In the genomic region with DNA sequence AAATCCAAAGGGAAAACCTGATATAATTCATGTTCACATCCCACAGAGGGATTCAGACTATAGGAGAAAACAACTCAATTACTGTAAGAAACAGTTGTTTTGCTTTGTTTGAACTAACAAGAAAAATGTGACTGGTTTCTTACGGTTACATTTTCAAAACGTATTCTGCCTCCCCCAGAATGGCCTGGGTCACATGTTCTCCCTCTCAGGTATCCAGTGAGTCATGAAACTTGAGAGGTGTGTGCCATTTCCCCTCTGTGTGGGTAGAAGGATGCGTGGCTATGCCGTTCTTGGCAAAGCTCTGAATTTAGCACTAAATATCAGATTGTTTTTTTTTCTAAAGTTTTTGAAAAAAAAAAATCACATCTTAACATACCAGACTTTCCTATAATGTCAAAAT, we compare ENCODE assay signal across 28 mouse cellular contexts.
"Had no signal": no experiment of that assay in that cellular context is flagged by ENCODE, and none has a peak within 500 bp of the region (broad histone marks: within the 10 kb centered on the region; RNA-seq: fewer than 3 reads in every experiment).

No protein-coding gene starts in this region.

- H3K27ac ChIP-seq: gastrocnemius, adult 2 months; heart, embryonic 13.5 days; heart, embryonic 15.5 days; hindbrain, embryonic 10.5 days; hindbrain, embryonic 12.5 days; hindbrain, embryonic 14.5 days; kidney, embryonic 15.5 days; kidney, postnatal 0 days; limb, embryonic 13.5 days; limb, embryonic 15.5 days; liver, embryonic 12.5 days; liver, embryonic 14.5 days had no signal

- H3K4me1 ChIP-seq: heart, embryonic 13.5 days; heart, embryonic 15.5 days; hindbrain, embryonic 10.5 days; hindbrain, embryonic 12.5 days; kidney, embryonic 15.5 days; limb, embryonic 13.5 days; limb, embryonic 15.5 days; liver, embryonic 12.5 days had no signal

- DNase-seq: gastrocnemius, adult 2 months; gastrocnemius, postnatal 10 days; gastrocnemius, postnatal 25 days; heart, adult 18-20 months; heart, postnatal 14 days; heart, postnatal 4 days; kidney, adult 11 months; kidney, adult 2 months; kidney, adult 9 months; kidney, postnatal 14 days; kidney, postnatal 36 days; layer of hippocampus, adult 9-11 months; layer of hippocampus, postnatal 36 days; left cerebral cortex, postnatal 4 days had no signal

- H3K27me3 ChIP-seq: heart, embryonic 13.5 days; heart, embryonic 15.5 days; hindbrain, embryonic 12.5 days; kidney, embryonic 15.5 days; limb, embryonic 13.5 days; limb, embryonic 15.5 days; liver, embryonic 12.5 days had no signal

- H3K4me3 ChIP-seq: gastrocnemius, adult 2 months; heart, embryonic 13.5 days; heart, embryonic 15.5 days; hindbrain, embryonic 10.5 days; hindbrain, embryonic 12.5 days; kidney, embryonic 15.5 days; limb, embryonic 13.5 days; limb, embryonic 15.5 days; liver, embryonic 12.5 days had no signal

- H3K4me2 ChIP-seq: heart, embryonic 11.5 days; heart, embryonic 13.5 days; heart, embryonic 15.5 days; hindbrain, embryonic 12.5 days; hindbrain, embryonic 14.5 days; kidney, embryonic 15.5 days; limb, embryonic 13.5 days; limb, embryonic 15.5 days; liver, embryonic 12.5 days had no signal

- H3K9ac ChIP-seq: heart, embryonic 13.5 days; heart, embryonic 15.5 days; hindbrain, embryonic 12.5 days; hindbrain, embryonic 14.5 days; kidney, embryonic 15.5 days; limb, embryonic 13.5 days; limb, embryonic 15.5 days; liver, embryonic 12.5 days; liver, embryonic 14.5 days had no signal

- ATAC-seq: hindbrain, embryonic 16.5 days; intestine, embryonic 16.5 days; liver, embryonic 12.5 days had no signal

- H3K36me3 ChIP-seq: heart, embryonic 13.5 days; heart, embryonic 15.5 days; hindbrain, embryonic 10.5 days; hindbrain, embryonic 12.5 days; kidney, embryonic 15.5 days; limb, embryonic 13.5 days; limb, embryonic 15.5 days had no signal

- H3K9me3 ChIP-seq: heart, embryonic 13.5 days; heart, embryonic 15.5 days; hindbrain, embryonic 10.5 days; hindbrain, embryonic 12.5 days; kidney, embryonic 15.5 days; limb, embryonic 13.5 days; limb, embryonic 15.5 days; liver, embryonic 12.5 days had no signal
